Mouse (Mus musculus): ENCODE results near the gene Gpx5. TPM values are rescaled to one million over a fixed set of nuclear protein-coding genes. Genes with fewer than 3 reads are reported as not detected.
A peak's percentile ranks its signal among the peaks of the same experiment; 100 is the strongest.

The Gpx5 gene
- polyA plus RNA-seq, 1 experiment, result not detected

DNA sequence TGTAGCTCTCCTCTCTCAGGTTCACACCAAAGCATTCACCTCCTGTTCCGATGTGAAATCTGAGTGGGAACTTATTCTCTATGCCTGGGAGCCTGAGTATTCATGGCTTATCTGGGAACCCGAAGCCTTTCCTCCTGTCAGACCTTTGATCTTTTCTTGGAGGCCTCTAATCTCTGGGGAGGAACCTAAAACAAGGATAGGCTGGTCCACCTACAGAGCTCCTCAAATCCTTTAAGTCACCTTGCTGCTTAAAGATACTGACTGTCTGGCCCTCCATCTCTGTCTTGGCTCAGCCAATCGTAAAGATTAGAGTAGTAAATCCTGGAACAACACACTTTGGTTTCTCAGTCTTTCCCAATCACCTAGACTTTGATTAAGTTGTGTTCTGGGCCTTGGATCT is 6.0 kb upstream of the Gpx5 start:
- Histone ChIP-seq H3K27ac (ENCODE audit: control insufficient read depth, insufficient read depth, low read length) (no peak overlapping the region), H3K4me1 (replicated peaks; ENCODE audit: control insufficient read depth, insufficient read depth, low read length) (no peaks in the 10 kb centered on the region), H3K4me3 (ENCODE audit: control insufficient read depth, insufficient read depth, low read length) (no peak overlapping the region), H3K27me3 (ENCODE audit: control insufficient read depth, insufficient read depth, low read length) (no peaks in the 10 kb centered on the region), H3K36me3 (ENCODE audit: control insufficient read depth, insufficient read depth, low read length) (no peaks in the 10 kb centered on the region)
- TF ChIP-seq CTCF (IDR thresholded peaks at IDR 0.05; ENCODE audit: borderline replicate concordance, control insufficient read depth, extremely low read depth, insufficient read depth, low read length, poor library complexity) (no peak), POLR2A (IDR thresholded peaks at IDR 0.05; ENCODE audit: control insufficient read depth, extremely low read depth, insufficient read depth, low read length, poor library complexity) (no peak)
- WGBS, result 61% methylated on average over 3 of the region's 3 CpGs
- DNase-seq, result no peak

DNA sequence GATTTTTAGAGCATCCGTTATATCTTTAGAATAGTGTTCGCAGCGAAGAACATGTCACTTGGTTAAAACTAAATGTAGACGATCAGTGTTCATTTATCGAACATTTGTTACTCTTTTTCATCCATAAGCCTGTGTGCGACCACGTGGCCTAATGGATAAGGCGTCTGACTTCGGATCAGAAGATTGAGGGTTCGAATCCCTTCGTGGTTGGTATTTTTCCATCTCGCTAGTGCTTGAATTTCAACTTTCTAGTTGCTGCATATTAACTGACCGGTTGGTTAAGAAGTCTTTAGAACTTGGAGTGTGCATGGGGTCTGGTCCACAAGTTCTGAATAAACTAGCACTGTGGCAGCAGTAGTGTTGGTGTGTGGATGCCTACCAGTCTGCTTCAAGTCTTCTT is 13.0 kb downstream of the Gpx5 start:
- TF ChIP-seq POLR2A (IDR thresholded peaks at IDR 0.05; ENCODE audit: control insufficient read depth, extremely low read depth, insufficient read depth, low read length, poor library complexity) (no peak), CTCF (IDR thresholded peaks at IDR 0.05; ENCODE audit: borderline replicate concordance, control insufficient read depth, extremely low read depth, insufficient read depth, low read length, poor library complexity) (no peak)
- no peak overlapping the region for H3K27ac ChIP-seq (ENCODE audit: control insufficient read depth, insufficient read depth, low read length)
- no peak overlapping the region for H3K4me3 ChIP-seq (ENCODE audit: control insufficient read depth, insufficient read depth, low read length)
- H3K4me1 ChIP-seq (replicated peaks; ENCODE audit: control insufficient read depth, insufficient read depth, low read length), result 0 out of 2 replicates have a peak, but pooled peaks cover 7% of the 10 kb centered on the region
- peaks cover 18% of the 10 kb centered on the region for H3K27me3 ChIP-seq (ENCODE audit: control insufficient read depth, insufficient read depth, low read length)
- 2% methylated on average over 13 of the region's 13 CpGs for WGBS
- peak; percentile 62 for DNase-seq
- no peaks in the 10 kb centered on the region for H3K36me3 ChIP-seq (ENCODE audit: control insufficient read depth, insufficient read depth, low read length)

DNA sequence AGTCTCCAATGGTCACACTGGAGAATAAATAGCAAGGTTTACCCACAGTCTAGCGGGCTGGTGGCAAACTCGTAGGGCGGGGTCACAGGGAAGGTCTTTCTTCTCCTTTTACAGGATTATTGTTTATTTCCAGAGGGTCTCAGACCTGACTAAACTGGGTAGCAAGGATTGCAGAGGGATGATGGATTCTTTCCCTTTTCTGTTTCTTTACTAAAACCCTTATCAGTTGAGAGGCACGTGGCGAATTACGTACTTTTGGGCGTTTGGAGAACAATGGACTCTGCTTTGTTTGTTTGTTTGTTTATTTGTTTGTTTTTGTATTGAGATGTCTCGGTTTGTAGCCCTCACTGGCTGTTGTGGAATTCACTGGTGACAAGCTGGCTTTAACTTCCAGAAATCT is 13.5 kb downstream of the Gpx5 start:
- WGBS, result 3% methylated on average over 8 of the region's 8 CpGs
- H3K4me1 ChIP-seq (replicated peaks; ENCODE audit: control insufficient read depth, insufficient read depth, low read length), result 0 out of 2 replicates have a peak, but pooled peaks cover 7% of the 10 kb centered on the region

DNA sequence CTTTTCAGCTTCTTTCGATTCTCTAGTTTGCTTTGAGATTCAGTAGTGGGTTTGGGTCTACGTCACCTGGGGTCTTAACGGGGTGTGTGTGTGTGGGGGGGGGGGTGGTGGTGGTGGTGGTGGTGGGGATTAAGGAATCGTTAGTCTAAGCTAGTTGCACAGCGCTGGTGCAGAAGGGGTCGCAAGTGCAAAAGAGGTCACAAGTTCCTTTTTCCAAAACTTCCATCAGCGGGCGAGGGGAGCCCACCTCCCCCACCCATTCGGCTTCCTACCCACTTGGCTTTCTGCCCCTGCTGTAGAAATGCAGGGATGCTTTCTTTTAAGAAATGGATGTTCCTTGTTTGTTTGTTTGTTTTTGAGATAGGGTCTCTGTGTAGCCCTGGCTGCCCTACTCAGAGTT is 16.0 kb downstream of the Gpx5 start:
- H3K36me3 ChIP-seq (ENCODE audit: control insufficient read depth, insufficient read depth, low read length), result no peaks in the 10 kb centered on the region
- 3% methylated on average over 9 of the region's 9 CpGs for WGBS
- no peak for TF ChIP-seq CTCF (IDR thresholded peaks at IDR 0.05; ENCODE audit: borderline replicate concordance, control insufficient read depth, extremely low read depth, insufficient read depth, low read length, poor library complexity)
- no peak for TF ChIP-seq POLR2A (IDR thresholded peaks at IDR 0.05; ENCODE audit: control insufficient read depth, extremely low read depth, insufficient read depth, low read length, poor library complexity)
- DNase-seq, result no peak
- H3K4me3 ChIP-seq (ENCODE audit: control insufficient read depth, insufficient read depth, low read length), result no peak overlapping the region
- peaks cover 18% of the 10 kb centered on the region for H3K27me3 ChIP-seq (ENCODE audit: control insufficient read depth, insufficient read depth, low read length)
- 0 out of 2 replicates have a peak, but pooled peaks cover 7% of the 10 kb centered on the region for H3K4me1 ChIP-seq (replicated peaks; ENCODE audit: control insufficient read depth, insufficient read depth, low read length)
- H3K27ac ChIP-seq (ENCODE audit: control insufficient read depth, insufficient read depth, low read length), result no peak overlapping the region

More for the DNA sequence above, 13.5 kb downstream of the Gpx5 start:
- H3K27ac ChIP-seq (ENCODE audit: control insufficient read depth, insufficient read depth, low read length), result no peak overlapping the region
- H3K4me3 ChIP-seq (ENCODE audit: control insufficient read depth, insufficient read depth, low read length), result no peak overlapping the region
- H3K36me3 ChIP-seq (ENCODE audit: control insufficient read depth, insufficient read depth, low read length), result no peaks in the 10 kb centered on the region
- DNase-seq, result no peak
- TF ChIP-seq CTCF (IDR thresholded peaks at IDR 0.05; ENCODE audit: borderline replicate concordance, control insufficient read depth, extremely low read depth, insufficient read depth, low read length, poor library complexity), result no peak
- H3K27me3 ChIP-seq (ENCODE audit: control insufficient read depth, insufficient read depth, low read length), result peaks cover 18% of the 10 kb centered on the region

DNA sequence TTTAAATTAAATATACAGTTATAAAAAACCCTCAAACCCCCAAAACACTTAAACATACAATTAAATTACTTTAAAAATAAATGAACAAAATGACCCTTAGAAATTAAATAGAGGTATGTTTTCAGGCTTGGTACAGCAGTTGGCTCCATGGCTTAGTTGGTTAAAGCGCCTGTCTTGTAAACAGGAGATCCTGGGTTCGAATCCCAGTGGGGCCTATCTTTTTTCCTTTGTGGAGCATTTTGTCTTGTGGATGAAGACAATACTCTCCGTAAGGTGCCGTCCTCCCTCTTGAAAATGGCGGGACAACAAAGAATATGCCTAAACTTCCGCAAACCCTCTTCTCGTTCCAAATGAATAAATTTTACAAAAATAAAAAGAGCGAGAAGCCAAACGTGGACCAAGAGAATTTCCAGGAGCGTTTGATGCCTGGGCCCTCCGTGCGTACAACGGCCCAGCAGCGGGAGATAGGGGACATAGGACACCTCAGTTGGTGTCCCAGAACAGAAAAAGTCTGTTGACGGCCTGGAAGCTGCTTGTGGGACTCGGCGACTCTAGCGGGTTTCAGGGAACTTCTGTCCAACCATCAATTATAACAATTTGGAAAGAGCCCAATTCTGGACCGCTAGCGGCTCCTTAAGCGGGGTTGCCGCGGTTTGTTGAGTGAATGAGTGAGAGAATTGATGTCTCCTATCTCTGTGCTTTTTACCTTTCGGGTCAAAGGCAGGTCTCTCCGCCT is 16.5 kb downstream of the Gpx5 start:
- DNase-seq, result peak; percentile 14
- H3K36me3 ChIP-seq (ENCODE audit: control insufficient read depth, insufficient read depth, low read length), result no peaks in the 10 kb centered on the region
- 1% methylated on average over 25 of the region's 25 CpGs for WGBS

DNA sequence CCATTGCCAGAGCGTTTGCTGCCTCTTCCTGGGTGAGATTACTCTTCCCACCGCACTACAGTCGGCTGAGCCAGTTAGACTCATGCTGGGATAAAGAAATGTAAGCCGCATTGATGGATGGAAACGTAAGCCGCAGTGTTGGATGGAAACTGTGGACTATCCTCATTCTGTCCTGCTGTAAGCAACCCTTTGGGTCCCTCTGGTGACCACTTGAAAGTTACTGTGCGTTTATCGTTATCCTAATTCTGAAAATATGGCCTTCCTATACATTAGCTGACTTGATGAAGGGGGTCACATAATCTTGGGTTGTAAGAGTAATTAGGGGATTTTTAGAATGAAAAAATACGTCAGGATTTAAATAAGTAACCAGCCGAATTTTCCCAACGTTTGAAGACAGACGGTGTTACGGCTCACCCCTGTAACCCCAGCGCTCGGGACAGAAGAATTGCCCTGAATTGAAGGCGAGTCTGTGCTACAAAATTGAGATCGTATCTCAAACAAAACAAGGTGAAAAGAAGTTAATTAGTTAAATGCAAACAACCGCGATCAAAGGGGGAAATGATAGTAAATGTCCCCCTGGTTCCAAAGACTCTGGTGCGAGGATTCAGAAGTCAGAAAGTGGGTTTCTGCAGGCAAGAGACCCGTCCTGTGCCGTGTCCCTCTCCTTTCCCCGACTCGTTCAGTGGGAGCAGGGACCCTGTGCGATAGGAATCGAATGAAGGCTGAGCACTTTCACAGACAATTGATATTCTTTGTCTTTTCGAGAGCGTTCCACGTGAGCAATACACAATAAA is 17.3 kb downstream of the Gpx5 start:
- DNase-seq, result no peak
- Histone ChIP-seq H3K4me3 (ENCODE audit: control insufficient read depth, insufficient read depth, low read length) (no peak overlapping the region), H3K27me3 (ENCODE audit: control insufficient read depth, insufficient read depth, low read length) (peaks cover 18% of the 10 kb centered on the region), H3K27ac (ENCODE audit: control insufficient read depth, insufficient read depth, low read length) (no peak overlapping the region), H3K4me1 (replicated peaks; ENCODE audit: control insufficient read depth, insufficient read depth, low read length) (0 out of 2 replicates have a peak, but pooled peaks cover 7% of the 10 kb centered on the region), H3K36me3 (ENCODE audit: control insufficient read depth, insufficient read depth, low read length) (no peaks in the 10 kb centered on the region)
- 2% methylated on average over 29 of the region's 29 CpGs for WGBS
- TF ChIP-seq POLR2A (IDR thresholded peaks at IDR 0.05; ENCODE audit: control insufficient read depth, extremely low read depth, insufficient read depth, low read length, poor library complexity), result no peak
- TF ChIP-seq CTCF (IDR thresholded peaks at IDR 0.05; ENCODE audit: borderline replicate concordance, control insufficient read depth, extremely low read depth, insufficient read depth, low read length, poor library complexity), result no peak

More for the DNA sequence above, 16.5 kb downstream of the Gpx5 start:
- no peak overlapping the region for H3K27ac ChIP-seq (ENCODE audit: control insufficient read depth, insufficient read depth, low read length)
- peak overlapping the region; percentile 7; the same call in 1 of the 2 replicates for H3K4me3 ChIP-seq (ENCODE audit: control insufficient read depth, insufficient read depth, low read length)
- TF ChIP-seq CTCF (IDR thresholded peaks at IDR 0.05; ENCODE audit: borderline replicate concordance, control insufficient read depth, extremely low read depth, insufficient read depth, low read length, poor library complexity), result no peak
- no peak for TF ChIP-seq POLR2A (IDR thresholded peaks at IDR 0.05; ENCODE audit: control insufficient read depth, extremely low read depth, insufficient read depth, low read length, poor library complexity)
- H3K4me1 ChIP-seq (replicated peaks; ENCODE audit: control insufficient read depth, insufficient read depth, low read length), result 0 out of 2 replicates have a peak, but pooled peaks cover 7% of the 10 kb centered on the region
- peaks cover 18% of the 10 kb centered on the region for H3K27me3 ChIP-seq (ENCODE audit: control insufficient read depth, insufficient read depth, low read length)

Data from thymus, adult 2 months (tissue).